Mouse (Mus musculus) testis, adult 2 months (tissue): ENCODE data around the gene Tmem59. TPM values are rescaled to one million over a fixed set of nuclear protein-coding genes. Genes with fewer than 3 reads are reported as not detected.

ENCODE experiments used
- H3K27ac ChIP-seq: fragments of 200-500 bp; 2 replicates; pipeline ENCODE4 v1.5.1; 2012; ENCODE audit warnings: low read depth, low read length; ENCODE audit not compliant: control insufficient read depth, insufficient read depth
- H3K27me3 ChIP-seq: fragments of 200-500 bp; 2 replicates; pipeline ENCODE4 v1.6.1; 2012; ENCODE audit warnings: mild to moderate bottlenecking, low read length, moderate library complexity; ENCODE audit not compliant: control insufficient read depth, insufficient read depth
- H3K36me3 ChIP-seq: fragments of 200-500 bp; 2 replicates; pipeline ENCODE4 v1.6.1; 2012; ENCODE audit warnings: mild to moderate bottlenecking, low read length; ENCODE audit not compliant: control insufficient read depth, insufficient read depth
- H3K4me1 ChIP-seq: fragments of 200-500 bp; 2 replicates; pipeline ENCODE4 v1.6.1; 2012; ENCODE audit warnings: low read length; ENCODE audit not compliant: control insufficient read depth, insufficient read depth
- H3K4me3 ChIP-seq: fragments of 200-500 bp; 2 replicates; pipeline ENCODE4 v1.5.1; 2012; ENCODE audit warnings: low read depth, mild to moderate bottlenecking, low read length, moderate library complexity, mixed read lengths; ENCODE audit not compliant: control insufficient read depth
- CTCF ChIP-seq: fragments of 200-500 bp; IDR thresholded peaks from 2 replicates; pipeline ENCODE4 v1.5.1; 2012; ENCODE audit warnings: low read depth, mild to moderate bottlenecking, inconsistent platforms, low read length, moderate library complexity; ENCODE audit not compliant: control insufficient read depth, insufficient read depth, insufficient replicate concordance
- POLR2A ChIP-seq: fragments of 200-500 bp; IDR thresholded peaks from 2 replicates; pipeline ENCODE4 v1.6.1; 2012; ENCODE audit warnings: low read depth, mild to moderate bottlenecking, inconsistent platforms, low read length, moderate library complexity; ENCODE audit not compliant: control insufficient read depth
- polyA plus RNA-seq: library from polyadenylated mRNA; depleted of rRNA; stranded (reverse); fragments of >200 nt; gene quantifications from 2 replicates; pipeline ENCODE4 v1.2.3, GENCODE M21; 2012

Gene Tmem59
- polyA plus RNA-seq, 1 experiment, result 92.8 TPM

GRCm38 (mm10) chr4:107163341-107163740 lies 14.9 kb upstream of the Tmem59 start:
- H3K36me3 ChIP-seq, result 0 out of 2 replicates have a peak, but pooled peaks cover 1% of the 10 kb centered on the region
- TF ChIP-seq POLR2A (no peak), CTCF (no peak)

GRCm38 (mm10) chr4:107163756-107164587 lies 14.2 kb upstream of the Tmem59 start:
- TF ChIP-seq POLR2A, result no peak
- no peak; the same call in 1 of the 2 replicates for TF ChIP-seq CTCF
- Histone ChIP-seq H3K27me3 (no peaks in the 10 kb centered on the region), H3K4me3 (peak overlapping the region; percentile 23), H3K27ac (no peak overlapping the region), H3K4me1 (no peaks in the 10 kb centered on the region; the same call in 1 of the 2 replicates), H3K36me3 (0 out of 2 replicates have a peak, but pooled peaks cover 1% of the 10 kb centered on the region)

More at GRCm38 (mm10) chr4:107163341-107163740, 14.9 kb upstream of the Tmem59 start:
- Histone ChIP-seq H3K27ac (no peak overlapping the region), H3K4me3 (no peak overlapping the region), H3K4me1 (no peaks in the 10 kb centered on the region; the same call in 1 of the 2 replicates), H3K27me3 (no peaks in the 10 kb centered on the region)

- no peak for TF ChIP-seq POLR2A
- no peak for TF ChIP-seq CTCF
- Histone ChIP-seq H3K27ac (no peak overlapping the region), H3K36me3 (0 out of 2 replicates have a peak, but pooled peaks cover 1% of the 10 kb centered on the region)
Measured at GRCm38 (mm10) chr4:107166700-107167099, 11.5 kb upstream of the Tmem59 start.

GRCm38 (mm10) chr4:107167798-107168197 lies 10.4 kb upstream of the Tmem59 start:
- TF ChIP-seq POLR2A (no peak), CTCF (no peak)
- no peak overlapping the region for H3K27ac ChIP-seq
- no peak overlapping the region for H3K4me3 ChIP-seq
- H3K36me3 ChIP-seq, result 0 out of 2 replicates have a peak, but pooled peaks cover 1% of the 10 kb centered on the region
- no peaks in the 10 kb centered on the region for H3K27me3 ChIP-seq
- H3K4me1 ChIP-seq, result no peaks in the 10 kb centered on the region; the same call in 1 of the 2 replicates

More at GRCm38 (mm10) chr4:107166700-107167099, 11.5 kb upstream of the Tmem59 start:
- Histone ChIP-seq H3K27me3 (no peaks in the 10 kb centered on the region), H3K4me3 (no peak overlapping the region), H3K4me1 (no peaks in the 10 kb centered on the region; the same call in 1 of the 2 replicates)

- H3K27me3 ChIP-seq, result no peaks in the 10 kb centered on the region
- peak overlapping the region; percentile 86 for H3K4me3 ChIP-seq
- H3K27ac ChIP-seq, result peak overlapping the region; percentile 94
- peaks cover 2% of the 10 kb centered on the region for H3K36me3 ChIP-seq
- TF ChIP-seq CTCF, result no peak
- no peak for TF ChIP-seq POLR2A
- peaks cover 2% of the 10 kb centered on the region for H3K4me1 ChIP-seq
Measured at GRCm38 (mm10) chr4:107177506-107177905, 693 bp upstream of the Tmem59 start.

GRCm38 (mm10) chr4:107178830-107179490 lies 761 bp downstream of the Tmem59 start, which contains the start of gene Tceanc2:
Tceanc2 (minus strand) TSS chr4:107179116.
- Histone ChIP-seq H3K27ac (peak within 1 kb of the TSS; percentile 94), H3K27me3 (no peaks in the 10 kb centered on the region), H3K4me3 (peak within 1 kb of the TSS; percentile 86), H3K4me1 (peaks cover 2% of the 10 kb centered on the region), H3K36me3 (peaks cover 2% of the 10 kb centered on the region)
- TF ChIP-seq POLR2A (peak; percentile 45; the same call in 1 of the 2 replicates), CTCF (no peak)

- TF ChIP-seq POLR2A, result no peak
- TF ChIP-seq CTCF, result no peak
- no peaks in the 10 kb centered on the region for H3K27me3 ChIP-seq
- peaks cover 2% of the 10 kb centered on the region for H3K36me3 ChIP-seq
Measured at GRCm38 (mm10) chr4:107179561-107179960, 1.4 kb downstream of the Tmem59 start.

More at GRCm38 (mm10) chr4:107179561-107179960, 1.4 kb downstream of the Tmem59 start:
- peak overlapping the region; percentile 80 for H3K27ac ChIP-seq
- H3K4me3 ChIP-seq, result peak overlapping the region; percentile 86
- H3K4me1 ChIP-seq, result peaks cover 2% of the 10 kb centered on the region
